Mouse (Mus musculus): ENCODE results near the gene Sumo1.

DNA sequence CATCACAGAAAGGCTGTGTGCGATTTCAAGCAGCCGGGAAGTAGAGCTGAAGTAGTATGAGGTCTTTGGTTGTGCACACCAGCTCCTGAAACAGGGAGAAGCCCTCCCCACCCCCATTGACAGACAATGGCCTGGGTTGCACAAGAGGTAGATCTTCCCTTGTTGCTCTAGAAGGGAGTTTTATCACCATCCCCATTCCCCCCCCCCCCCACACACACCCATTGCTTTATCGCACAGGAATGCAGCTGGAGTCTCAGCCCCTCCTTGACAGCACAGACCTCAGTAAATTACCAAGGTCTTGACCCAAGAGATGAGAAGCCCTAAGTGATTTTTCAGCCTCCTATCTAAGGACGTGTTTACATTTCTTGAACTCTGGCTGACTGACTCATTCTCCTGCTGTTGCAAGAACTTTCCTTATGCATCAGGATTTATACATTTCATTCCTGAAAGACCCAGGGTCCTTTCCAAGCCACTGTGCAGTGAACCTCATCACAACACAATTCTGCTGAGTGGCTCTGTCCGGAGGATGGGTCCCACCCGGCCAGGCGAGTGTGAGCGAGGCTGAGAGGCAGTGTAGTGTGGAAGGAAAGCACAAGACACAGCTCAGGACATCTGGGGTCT, 90.4 kb downstream of the Sumo1 start:
- TF ChIP-seq MXI1 (IDR thresholded peaks at IDR 0.05; ENCODE audit: low read depth, low read length), result no peak
- TF ChIP-seq ZC3H11A (IDR thresholded peaks at IDR 0.05; ENCODE audit: low read depth, low read length), result no peak
